In genomic region chr10:115313641-115314286, GRCm38 (mm10) we compare ENCODE assay signal across 9 mouse cellular contexts. TPM values are rescaled to one million over a fixed set of nuclear protein-coding genes. Genes with fewer than 3 reads are reported as not detected.
DNase-seq lines count a peak whose midpoint lies in the region; ATAC-seq and TF ChIP-seq lines count a peak whose summit lies in the region.
"Had no signal": no experiment of that assay in that cellular context is flagged by ENCODE, and none has a peak within 500 bp of the region (broad histone marks: within the 10 kb centered on the region; RNA-seq: fewer than 3 reads in every experiment).

No protein-coding gene starts in this region.

- H3K27ac ChIP-seq in layer of hippocampus, adult 2 months, result peak overlapping the region; percentile 100
- no peak overlapping the region for H3K27ac ChIP-seq in forebrain, embryonic 10.5 days
- H3K27ac ChIP-seq in kidney, postnatal 0 days, result peak overlapping the region; percentile 87
- no peak overlapping the region for H3K27ac ChIP-seq in neural tube, embryonic 12.5 days

- H3K36me3 ChIP-seq in forebrain, embryonic 10.5 days (replicated peaks), result peaks cover 4% of the 10 kb centered on the region; the same call in 1 of the 2 replicates
- no peaks in the 10 kb centered on the region for H3K36me3 ChIP-seq in kidney, postnatal 0 days (ENCODE audit: insufficient read depth, low read length)
- H3K36me3 ChIP-seq in neural tube, embryonic 12.5 days, result no peaks in the 10 kb centered on the region

- peaks cover 39% of the 10 kb centered on the region for H3K4me1 ChIP-seq in forebrain, embryonic 10.5 days
- peaks cover 19% of the 10 kb centered on the region; the same call in 1 of the 2 replicates for H3K4me1 ChIP-seq in kidney, postnatal 0 days (replicated peaks; ENCODE audit: insufficient read depth, low read length)
- H3K4me1 ChIP-seq in neural tube, embryonic 12.5 days, result peaks cover 29% of the 10 kb centered on the region

- peak; percentile 46 for ATAC-seq in kidney, postnatal 0 days (replicated peaks; ENCODE audit: low FRiP score, low read depth)
- no peak for ATAC-seq in neural tube, embryonic 12.5 days (ENCODE audit: low FRiP score, low read depth)
- ATAC-seq: Patski had no signal

- no peaks in the 10 kb centered on the region for H3K27me3 ChIP-seq in forebrain, embryonic 10.5 days (ENCODE audit: poor library complexity, severe bottlenecking)
- H3K27me3 ChIP-seq in kidney, postnatal 0 days (ENCODE audit: insufficient read depth, low read length), result no peaks in the 10 kb centered on the region
- no peaks in the 10 kb centered on the region for H3K27me3 ChIP-seq in neural tube, embryonic 12.5 days (replicated peaks)
- H3K27me3 ChIP-seq: Patski had no signal

- peak overlapping the region; percentile 96 for H3K4me3 ChIP-seq in layer of hippocampus, adult 2 months
- peak overlapping the region; percentile 72 for H3K4me3 ChIP-seq in forebrain, embryonic 10.5 days
- peak overlapping the region; percentile 94 for H3K4me3 ChIP-seq in kidney, postnatal 0 days (replicated peaks; ENCODE audit: low read depth, low read length)
- H3K4me3 ChIP-seq in neural tube, embryonic 12.5 days, result peak overlapping the region; percentile 88

- TF ChIP-seq CTCF in layer of hippocampus, adult 2 months (conservative IDR thresholded peaks at IDR 0.05), result no peak
- TF ChIP-seq CTCF in kidney, postnatal 0 days (IDR thresholded peaks at IDR 0.05; ENCODE audit: low read depth), result no peak

- WGBS in forebrain, embryonic 10.5 days, result 84% methylated on average over 14 of the region's 14 CpGs
- 52% methylated on average over 14 of the region's 14 CpGs for WGBS in kidney, postnatal 0 days
- 67% methylated on average over 14 of the region's 14 CpGs for WGBS in neural tube, embryonic 12.5 days

- DNase-seq in layer of hippocampus, adult 2 months (ENCODE audit: low spot score in 2 of 2), result no peak
- DNase-seq in layer of hippocampus, adult 11-12 months (ENCODE audit: low spot score), result no peak
- no peak for DNase-seq in forebrain, embryonic 10.5 days (ENCODE audit: extremely low spot score, low spot score)
- DNase-seq in kidney, postnatal 0 days (ENCODE audit: low spot score), result no peak
- no peak for DNase-seq in thymus, postnatal 25 days
- DNase-seq in cerebellum, postnatal 4 days (ENCODE audit: low spot score in 2 of 2), result no peak
- DNase-seq in thymus, postnatal 10 days (ENCODE audit: low spot score in 2 of 2), result no peak

- peak overlapping the region; percentile 97 for H3K9ac ChIP-seq in kidney, postnatal 0 days (ENCODE audit: low read depth, low read length)
- peak overlapping the region; percentile 89; the same call in 1 of the 2 replicates for H3K9ac ChIP-seq in neural tube, embryonic 12.5 days

- H3K9me3 ChIP-seq in forebrain, embryonic 10.5 days, result no peaks in the 10 kb centered on the region
- no peaks in the 10 kb centered on the region for H3K9me3 ChIP-seq in kidney, postnatal 0 days (replicated peaks; ENCODE audit: low read length)
- H3K9me3 ChIP-seq in neural tube, embryonic 12.5 days, result no peaks in the 10 kb centered on the region

- peak overlapping the region; percentile 58 for H3K4me2 ChIP-seq in kidney, postnatal 0 days (ENCODE audit: low read length)
- peak overlapping the region; percentile 80 for H3K4me2 ChIP-seq in neural tube, embryonic 12.5 days (replicated peaks)

RNA-seq across cellular contexts. Expression of gene Rab21, which starts 1.6 kb away (rescaled TPM):
- 10 to 100 TPM; 55.2 to 57.2 TPM for total RNA-seq in layer of hippocampus, adult 2 months (2021)
- 3.0 and 3.1 TPM in 2 replicates for polyA plus RNA-seq in forebrain, embryonic 10.5 days (2016; fragmentation: Nextera tagmentation; extraction: Ambion mirVana)
- 10.1 and 17.8 TPM in 2 replicates for polyA plus RNA-seq in kidney, postnatal 0 days (2015; fragmentation: Nextera tagmentation; extraction: Ambion mirVana)
- polyA plus RNA-seq in neural tube, embryonic 12.5 days (2016; fragmentation: Nextera tagmentation; extraction: Ambion mirVana), result 15.0 and 15.9 TPM in 2 replicates

RNA-seq across cellular contexts. Expression of gene Tmem19, which starts 48.5 kb away (rescaled TPM):
- total RNA-seq in layer of hippocampus, adult 2 months (2021), result 10 to 100 TPM; 42.0 to 42.7 TPM
- 27.3 and 30.1 TPM in 2 replicates for polyA plus RNA-seq in forebrain, embryonic 10.5 days (2016; fragmentation: Nextera tagmentation; extraction: Ambion mirVana)
- polyA plus RNA-seq in kidney, postnatal 0 days (2015; fragmentation: Nextera tagmentation; extraction: Ambion mirVana), result 47.4 and 54.5 TPM in 2 replicates
- polyA plus RNA-seq in neural tube, embryonic 12.5 days (2016; fragmentation: Nextera tagmentation; extraction: Ambion mirVana), result 42.5 and 43.8 TPM in 2 replicates

Comparison
In these comparisons a context has a peak if more than half of its experiments do, and no peak if none do; other contexts are left out.
1. H3K27ac ChIP-seq: peak in layer of hippocampus, adult 2 months (single experiment) and kidney, postnatal 0 days (single experiment); none in forebrain, embryonic 10.5 days (single experiment) and neural tube, embryonic 12.5 days (single experiment).
2. Peak in every context shown above with its lines, with median percentiles within 50 percentile points of each other: H3K4me3 ChIP-seq.